Mouse (Mus musculus) embryonic facial prominence, embryonic 15.5 days (tissue): ENCODE measurements around the gene Nkain4. TPM values are rescaled to one million over a fixed set of nuclear protein-coding genes. Genes with fewer than 3 reads are reported as not detected.
A peak's percentile ranks its signal among the peaks of the same experiment; 100 is the strongest.

Experiments
- ATAC-seq: fragments of 200-750 bp; cut with Nextera tagmentation; 2 replicates; pipeline ENCODE4 v1.8.0; 2017; ENCODE audit warnings: low read depth, moderate TSS enrichment; ENCODE audit not compliant: insufficient number of reproducible peaks, low FRiP score, low TSS enrichment
- H3K27ac ChIP-seq: fragments of 300-500 bp; sonication (generic); replicated peaks from 2 replicates; pipeline ENCODE4 v1.5.1; 2015; ENCODE audit warnings: mild to moderate bottlenecking, inconsistent platforms
- H3K27me3 ChIP-seq: fragments of 300-500 bp; sonication (generic); 2 replicates; pipeline ENCODE4 v1.6.1; 2015; ENCODE audit warnings: inconsistent platforms
- H3K36me3 ChIP-seq: fragments of 300-500 bp; sonication (generic); 2 replicates; pipeline ENCODE4 v1.6.1; 2015; ENCODE audit warnings: mild to moderate bottlenecking, inconsistent platforms
- H3K4me1 ChIP-seq: fragments of 300-500 bp; sonication (generic); 2 replicates; pipeline ENCODE4 v1.6.1; 2015; ENCODE audit warnings: inconsistent platforms
- H3K4me2 ChIP-seq: fragments of 300-500 bp; sonication (generic); replicated peaks from 2 replicates; pipeline ENCODE4 v1.6.1; 2015; ENCODE audit warnings: mild to moderate bottlenecking, inconsistent platforms
- H3K4me3 ChIP-seq: fragments of 300-500 bp; sonication (generic); replicated peaks from 2 replicates; pipeline ENCODE4 v1.5.1; 2015; ENCODE audit warnings: mild to moderate bottlenecking, inconsistent platforms
- H3K9ac ChIP-seq: fragments of 300-500 bp; sonication (generic); 2 replicates; pipeline ENCODE4 v1.6.1; 2015; ENCODE audit warnings: inconsistent platforms
- H3K9me3 ChIP-seq: fragments of 300-500 bp; sonication (generic); replicated peaks from 2 replicates; pipeline ENCODE4 v1.6.1; 2016; ENCODE audit warnings: inconsistent platforms
- WGBS: fragments of 180-500 bp; shearing (Covaris S2); methylation state at CpG from one replicate; pipeline ENCODE4 v1.1.7; 2015; 5-methylcytosine and 5-hydroxymethylcytosine counted together
- polyA plus RNA-seq: library from polyadenylated mRNA; unstranded; fragments of >200 nt; fragmentation: Nextera tagmentation; extraction: Ambion mirVana; gene quantifications from 2 replicates; pipeline ENCODE4 v1.2.1, GENCODE M21; 2015

The Nkain4 gene
- polyA plus RNA-seq, 1 experiment from 2014 or later, result 12.9 TPM

GRCm38 (mm10) chr2:180941869-180942268 is 12.6 kb downstream of the Nkain4 start:
- Histone ChIP-seq H3K4me1 (no peaks in the 10 kb centered on the region), H3K9me3 (no peaks in the 10 kb centered on the region), H3K36me3 (no peaks in the 10 kb centered on the region), H3K27ac (no peak overlapping the region), H3K9ac (no peak overlapping the region), H3K4me2 (no peak overlapping the region), H3K27me3 (no peaks in the 10 kb centered on the region), H3K4me3 (no peak overlapping the region)
- no peak for ATAC-seq

GRCm38 (mm10) chr2:180940187-180940586 is 14.3 kb downstream of the Nkain4 start:
- H3K27ac ChIP-seq, result no peak overlapping the region
- H3K4me2 ChIP-seq, result no peak overlapping the region
- no peak overlapping the region for H3K9ac ChIP-seq
- ATAC-seq, result no peak
- H3K36me3 ChIP-seq, result no peaks in the 10 kb centered on the region
- H3K4me3 ChIP-seq, result no peak overlapping the region
- H3K27me3 ChIP-seq, result no peaks in the 10 kb centered on the region
- H3K9me3 ChIP-seq, result no peaks in the 10 kb centered on the region
- H3K4me1 ChIP-seq, result no peaks in the 10 kb centered on the region

- WGBS, result 71% methylated on average over 1 of the region's 1 CpGs
- Histone ChIP-seq H3K4me3 (no peak overlapping the region), H3K27ac (no peak overlapping the region), H3K9me3 (no peaks in the 10 kb centered on the region), H3K9ac (no peak overlapping the region), H3K4me1 (no peaks in the 10 kb centered on the region), H3K27me3 (no peaks in the 10 kb centered on the region), H3K4me2 (no peak overlapping the region), H3K36me3 (no peaks in the 10 kb centered on the region)
- ATAC-seq, result no peak
Observed at GRCm38 (mm10) chr2:180932418-180932817, 22.1 kb downstream of the Nkain4 start.

GRCm38 (mm10) chr2:180928723-180929122 is 25.8 kb downstream of the Nkain4 start, which contains the start of gene Birc7:
TSS of gene Birc7 (plus strand) at chr2:180929023.
- H3K4me2 ChIP-seq, result no peak within 1 kb of the TSS
- no peak within 1 kb of the TSS for H3K9ac ChIP-seq
- H3K27me3 ChIP-seq, result no peaks in the 10 kb centered on the region
- H3K9me3 ChIP-seq, result no peaks in the 10 kb centered on the region
- no peaks in the 10 kb centered on the region for H3K36me3 ChIP-seq
- H3K4me3 ChIP-seq, result no peak within 1 kb of the TSS
- no peak within 1 kb of the TSS for H3K27ac ChIP-seq
- WGBS, result 59% methylated on average over 4 of the region's 4 CpGs
- no peak for ATAC-seq
- H3K4me1 ChIP-seq, result no peaks in the 10 kb centered on the region

- Histone ChIP-seq H3K4me1 (0 out of 2 replicates have a peak, but pooled peaks cover 7% of the 10 kb centered on the region), H3K4me2 (no peak overlapping the region), H3K9me3 (no peaks in the 10 kb centered on the region), H3K27ac (no peak overlapping the region), H3K27me3 (no peaks in the 10 kb centered on the region), H3K36me3 (no peaks in the 10 kb centered on the region), H3K4me3 (no peak overlapping the region), H3K9ac (no peak overlapping the region)
- 5% methylated on average over 4 of the region's 4 CpGs for WGBS
- no peak for ATAC-seq
Observed at GRCm38 (mm10) chr2:180925176-180925575, 29.3 kb downstream of the Nkain4 start.

- Histone ChIP-seq H3K9ac (no peak overlapping the region), H3K4me1 (peaks cover 14% of the 10 kb centered on the region), H3K4me3 (no peak overlapping the region), H3K4me2 (no peak overlapping the region), H3K27me3 (no peaks in the 10 kb centered on the region), H3K36me3 (peaks cover 8% of the 10 kb centered on the region), H3K9me3 (no peaks in the 10 kb centered on the region), H3K27ac (no peak overlapping the region)
- no peak for ATAC-seq
- WGBS, result 84% methylated on average over 6 of the region's 6 CpGs
Observed at GRCm38 (mm10) chr2:180922739-180923138, 31.8 kb downstream of the Nkain4 start.

GRCm38 (mm10) chr2:180920810-180921400 is 33.6 kb downstream of the Nkain4 start, which contains the start of gene Ythdf1:
TSS of gene Ythdf1 (minus strand) at chr2:180920949.
- Histone ChIP-seq H3K27ac (no peak within 1 kb of the TSS; the same call in 1 of the 2 replicates), H3K36me3 (peaks cover 16% of the 10 kb centered on the region), H3K9me3 (no peaks in the 10 kb centered on the region), H3K4me3 (peak within 1 kb of the TSS; percentile 100), H3K4me1 (peaks cover 19% of the 10 kb centered on the region), H3K4me2 (peak within 1 kb of the TSS; percentile 74), H3K9ac (peak within 1 kb of the TSS; percentile 100), H3K27me3 (no peaks in the 10 kb centered on the region)
- whole genome bisulfite sequencing, result under 1% methylated on average over 25 of the region's 56 CpGs
- ATAC-seq, result peak; percentile 92

- H3K27ac ChIP-seq, result no peak overlapping the region; the same call in 1 of the 2 replicates
- H3K36me3 ChIP-seq, result peaks cover 23% of the 10 kb centered on the region
- peak overlapping the region; percentile 100 for H3K4me3 ChIP-seq
- peak overlapping the region; percentile 100 for H3K9ac ChIP-seq
- peak overlapping the region; percentile 74 for H3K4me2 ChIP-seq
- H3K4me1 ChIP-seq, result peaks cover 24% of the 10 kb centered on the region
- H3K27me3 ChIP-seq, result no peaks in the 10 kb centered on the region
- 1% methylated on average over 61 of the region's 61 CpGs for WGBS
- ATAC-seq, result peak; percentile 53; the same call in 1 of the 2 replicates
- no peaks in the 10 kb centered on the region for H3K9me3 ChIP-seq
Observed at GRCm38 (mm10) chr2:180919913-180920809, 34.3 kb downstream of the Nkain4 start.

- no peak overlapping the region for H3K4me3 ChIP-seq
- H3K27me3 ChIP-seq, result no peaks in the 10 kb centered on the region
- no peak overlapping the region for H3K4me2 ChIP-seq
- no peak overlapping the region for H3K27ac ChIP-seq
- 45% methylated on average over 3 of the region's 3 CpGs for WGBS
- no peaks in the 10 kb centered on the region for H3K9me3 ChIP-seq
- no peak overlapping the region for H3K9ac ChIP-seq
- ATAC-seq, result no peak
- H3K36me3 ChIP-seq, result peaks cover 62% of the 10 kb centered on the region
- H3K4me1 ChIP-seq, result peaks cover 20% of the 10 kb centered on the region
Observed at GRCm38 (mm10) chr2:180915886-180916433, 38.5 kb downstream of the Nkain4 start.

- Histone ChIP-seq H3K4me3 (no peak overlapping the region), H3K27ac (no peak overlapping the region)
- 93% methylated on average over 12 of the region's 12 CpGs for WGBS
Observed at GRCm38 (mm10) chr2:180910928-180911327, 43.6 kb downstream of the Nkain4 start.

GRCm38 (mm10) chr2:180905556-180906221 is 48.8 kb downstream of the Nkain4 start:
- Histone ChIP-seq H3K4me3 (no peak overlapping the region), H3K27me3 (no peaks in the 10 kb centered on the region), H3K9ac (no peak overlapping the region), H3K4me1 (no peaks in the 10 kb centered on the region), H3K9me3 (no peaks in the 10 kb centered on the region), H3K4me2 (no peak overlapping the region), H3K27ac (no peak overlapping the region), H3K36me3 (peaks cover 41% of the 10 kb centered on the region)
- WGBS, result 52% methylated on average over 5 of the region's 5 CpGs
- ATAC-seq, result no peak

More at GRCm38 (mm10) chr2:180910928-180911327, 43.6 kb downstream of the Nkain4 start:
- Histone ChIP-seq H3K4me2 (no peak overlapping the region), H3K36me3 (peaks cover 77% of the 10 kb centered on the region), H3K27me3 (no peaks in the 10 kb centered on the region), H3K9me3 (no peaks in the 10 kb centered on the region), H3K9ac (no peak overlapping the region), H3K4me1 (peaks cover 9% of the 10 kb centered on the region; the same call in 1 of the 2 replicates)
- no peak for ATAC-seq
